Mouse (Mus musculus) cerebellum, adult 18-20 months (tissue): ENCODE measurements around the gene Slc25a25.

Experiments used
- DNase-seq, 2 experiments: peaks; one replicate each; pipeline ENCODE4 v3.0.0; 2021

Slc25a25 gene

DNA sequence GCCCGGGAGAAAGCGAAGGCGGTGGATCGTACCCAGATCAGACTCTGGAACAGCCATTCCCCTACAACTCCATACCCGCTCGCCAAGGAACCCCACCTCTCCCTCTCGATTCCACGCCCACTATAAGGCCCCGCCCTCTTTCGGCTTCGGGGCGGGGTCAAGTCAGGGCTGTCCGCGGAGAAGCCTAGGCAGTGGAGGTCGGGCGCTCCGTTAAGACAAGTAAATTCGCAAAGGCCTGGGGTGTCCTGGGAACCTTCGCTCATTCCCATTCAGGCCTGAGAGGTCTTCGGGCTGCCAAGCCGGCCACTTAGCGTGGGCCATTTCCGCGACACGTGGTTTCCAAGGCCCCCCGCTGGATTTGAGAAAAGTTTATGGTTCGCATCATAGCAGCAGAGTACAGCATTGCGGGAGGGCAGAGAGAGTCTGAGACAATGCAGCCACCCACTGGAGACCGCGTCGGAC lies 55.7 kb downstream of the Slc25a25 start, which contains the start of gene Ptges2:
TSS of gene Ptges2 (plus strand) at position 413 of the 462 bp plus-strand sequence.
- peak; percentile 86 to 91 for DNase-seq

DNA sequence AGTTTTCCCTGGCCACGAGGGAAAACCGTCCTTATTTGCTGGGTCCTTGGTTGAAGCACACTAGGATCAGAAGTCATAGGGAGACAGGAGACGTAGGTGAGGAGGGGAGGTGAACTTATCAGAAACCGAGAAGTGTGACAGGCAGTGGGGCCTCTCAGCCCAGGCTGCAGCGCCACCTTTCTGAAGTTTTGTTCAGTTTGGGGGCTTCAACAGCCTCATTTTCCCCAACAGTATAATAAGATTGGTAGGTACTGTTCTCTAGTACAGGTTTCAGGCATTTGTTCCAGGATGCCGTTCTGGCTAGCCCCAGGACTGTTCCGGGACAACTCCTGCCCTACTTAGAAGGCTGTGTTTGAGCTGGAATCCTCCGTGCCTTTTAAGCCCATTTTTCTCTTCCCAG lies 56.3 kb downstream of the Slc25a25 start:
- peak in 1 of 2 experiments; percentile 32 for DNase-seq

GRCm38 (mm10) chr2:32392063-32392462 lies 59.2 kb downstream of the Slc25a25 start:
- no peak for DNase-seq

DNA sequence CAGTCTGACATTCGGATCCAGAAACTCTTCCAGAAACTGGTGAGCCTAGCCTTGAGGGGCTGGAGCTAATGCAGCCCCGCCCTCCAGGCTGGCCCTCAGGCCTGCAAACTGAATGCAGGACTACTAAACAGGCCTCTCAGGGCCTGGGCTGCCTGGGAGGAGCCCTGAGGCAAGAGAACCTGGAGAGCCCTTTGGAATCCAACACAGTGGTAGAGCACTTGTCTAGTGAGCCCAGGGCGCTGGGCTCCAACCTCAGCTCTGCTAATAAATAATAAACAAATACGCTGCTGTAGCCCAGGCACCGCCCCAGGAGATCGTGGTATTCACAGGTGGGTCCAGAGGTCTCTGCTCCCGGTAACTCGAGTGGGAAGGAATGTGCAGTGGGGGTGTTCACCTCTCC lies 60.4 kb downstream of the Slc25a25 start:
- DNase-seq, result no peak

DNA sequence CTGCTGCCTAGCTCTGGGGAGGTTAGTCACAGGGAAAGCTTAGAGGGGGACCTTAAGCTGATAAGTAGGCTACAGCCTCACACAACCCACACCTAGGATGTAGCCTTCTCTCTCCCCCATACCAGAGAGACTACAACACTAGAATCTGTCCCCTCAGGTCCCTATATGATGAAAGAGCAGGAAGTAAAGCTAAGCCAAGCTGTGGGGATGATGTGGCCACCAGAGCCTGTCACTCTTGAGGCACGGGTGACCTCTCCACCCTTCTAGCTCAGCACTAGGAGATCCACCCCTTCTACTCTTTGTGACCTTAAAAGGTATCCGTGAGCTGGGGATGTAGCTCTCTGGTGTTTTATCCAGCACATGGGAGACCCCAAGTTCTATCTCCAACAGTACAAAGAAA lies 62.1 kb downstream of the Slc25a25 start:
- no peak for DNase-seq

GRCm38 (mm10) chr2:32387706-32388490 lies 63.3 kb downstream of the Slc25a25 start, which contains the start of gene Lcn2:
Lcn2 (minus strand) TSS chr2:32388252.
- DNase-seq, result no peak

DNA sequence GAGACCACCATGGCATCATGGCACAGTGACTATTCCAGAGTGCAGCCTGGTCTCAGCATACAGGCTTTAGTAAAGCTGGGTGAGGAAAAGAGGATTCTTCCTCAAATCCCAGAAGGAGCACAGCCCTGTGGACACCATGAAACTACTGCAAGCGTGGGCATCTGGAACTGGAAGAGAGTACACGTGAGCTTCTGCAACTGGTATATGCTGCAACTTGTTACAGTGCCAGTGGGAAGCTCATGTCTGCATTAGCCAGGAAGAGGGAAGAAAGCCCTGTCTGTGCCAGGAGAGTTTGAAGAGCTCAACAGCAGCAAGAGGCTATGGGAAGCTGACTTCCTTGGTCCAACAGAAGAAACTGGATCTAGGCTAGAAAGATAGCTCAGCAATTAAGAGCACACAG lies 68.6 kb downstream of the Slc25a25 start:
- DNase-seq, result no peak

GRCm38 (mm10) chr2:32381775-32382223 lies 69.4 kb downstream of the Slc25a25 start, which contains the start of gene 1110008P14Rik:
1110008P14Rik (minus strand) TSS chr2:32381938.
- peak; percentile 97 for DNase-seq

DNA sequence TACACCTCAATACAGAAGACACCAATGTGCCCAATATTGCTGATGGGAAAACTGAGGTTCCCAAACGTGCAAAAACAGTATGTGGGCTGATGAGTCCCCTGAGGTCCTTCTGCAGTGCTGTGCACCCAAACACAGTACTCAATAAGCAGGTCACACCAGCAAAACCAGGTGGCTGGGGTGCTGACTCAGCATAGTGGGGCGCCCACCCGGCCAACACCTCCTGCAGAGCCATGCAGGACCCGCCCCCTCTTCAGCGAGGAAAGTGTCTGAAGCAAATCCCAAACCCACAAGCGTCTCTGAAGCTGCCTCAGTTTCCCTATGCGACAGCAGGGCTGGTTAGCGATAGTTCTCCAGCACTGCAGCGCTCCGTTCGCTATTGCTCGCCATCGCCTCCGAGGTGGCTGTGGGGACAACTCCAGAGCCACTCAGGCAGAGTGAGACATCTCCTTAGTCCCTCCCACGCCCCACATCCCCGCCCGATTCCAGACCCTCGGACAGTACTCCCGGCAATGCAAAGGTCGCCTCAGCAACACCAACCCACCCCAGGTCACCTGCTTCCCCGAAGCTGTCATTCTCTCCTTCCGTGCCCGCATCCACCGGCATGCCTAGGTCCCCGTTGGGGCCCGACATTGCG lies 70.0 kb downstream of the Slc25a25 start:
- no peak for DNase-seq

DNA sequence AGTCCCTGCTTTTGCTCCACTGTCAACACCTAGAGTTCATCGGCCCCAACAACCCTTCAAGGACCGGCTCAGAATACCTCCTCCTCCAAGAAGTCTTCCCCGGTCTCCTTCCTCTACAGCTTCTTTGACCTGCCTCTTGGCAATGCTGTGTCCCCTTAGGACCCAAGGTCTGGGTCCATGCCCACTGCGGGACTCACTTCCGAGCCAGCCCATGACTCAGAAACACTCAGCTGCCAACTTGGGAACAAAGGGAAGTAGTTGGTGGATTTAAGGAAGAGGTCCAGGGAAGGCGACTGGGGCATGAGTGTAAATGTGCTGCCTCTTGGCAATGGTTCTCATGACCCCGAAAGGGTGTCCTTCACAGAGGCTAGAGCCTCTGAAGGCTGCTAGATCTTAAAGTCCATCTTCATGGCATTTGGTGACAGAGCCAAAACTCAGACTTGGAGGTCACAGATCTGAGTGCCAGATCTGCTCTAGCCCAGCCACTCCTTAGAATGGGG lies 71.2 kb downstream of the Slc25a25 start:
- DNase-seq, result no peak

GRCm38 (mm10) chr2:32376963-32377362 lies 74.3 kb downstream of the Slc25a25 start:
- DNase-seq, result no peak

GRCm38 (mm10) chr2:32375317-32375940 lies 75.8 kb downstream of the Slc25a25 start:
- DNase-seq, result no peak

DNA sequence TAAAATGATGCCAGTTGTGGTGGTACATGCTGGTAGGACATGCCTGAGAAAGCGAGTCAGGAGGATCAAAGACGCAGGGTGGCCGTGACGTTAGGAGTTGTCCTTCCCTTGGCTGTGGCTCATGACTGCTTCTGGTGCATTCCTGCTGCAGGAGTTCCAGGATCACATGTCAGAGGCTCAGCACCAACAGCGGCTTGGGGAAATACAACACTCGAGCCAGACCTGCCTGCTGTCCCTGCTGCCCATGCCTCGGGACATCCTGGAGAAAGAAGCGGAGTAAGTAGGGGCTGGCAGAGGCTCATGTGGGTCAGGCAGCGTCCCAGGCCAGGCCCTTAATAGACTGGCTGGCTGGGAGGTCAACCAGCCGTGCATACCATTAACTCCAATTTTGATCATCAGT lies 77.1 kb downstream of the Slc25a25 start:
- no peak for DNase-seq

DNA sequence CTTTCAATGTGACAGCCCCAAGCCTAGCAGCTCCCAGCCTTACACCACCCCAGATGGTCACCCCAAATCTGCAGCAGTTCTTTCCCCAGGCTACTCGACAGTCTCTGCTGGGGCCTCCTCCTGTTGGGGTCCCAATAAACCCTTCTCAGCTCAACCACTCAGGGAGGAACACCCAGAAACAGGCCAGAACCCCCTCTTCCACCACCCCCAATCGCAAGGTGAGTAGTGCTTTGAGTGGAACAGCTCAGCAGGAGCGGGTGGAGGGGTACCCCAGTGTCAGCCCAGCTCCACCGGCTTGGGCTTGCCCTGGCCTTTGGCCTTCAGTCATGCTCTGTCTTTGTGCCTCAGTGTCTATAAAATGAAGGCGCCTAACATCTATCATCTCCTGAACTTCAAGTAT lies 83.9 kb downstream of the Slc25a25 start:
- DNase-seq, result no peak
